Mouse (Mus musculus) frontal cortex, postnatal 10 days (tissue): ENCODE measurements at regions not wholly inside any gene's neighbourhood (a gene's known extent, or its start where the extent isn't known, plus 50 kb on each side); places are given as distances from the start of the nearest gene placed in this dataset.

Experiments
- DNase-seq, 2 experiments: peaks; one replicate each; pipeline ENCODE4 v3.0.0; 2022; ENCODE audit warnings: low spot score in 2 of 2, mixed read lengths in 1 of 2

GRCm38 (mm10) chr2:79081769-79082168 is 173.5 kb upstream of the Itga4 start:
- no peak for DNase-seq

- no peak for DNase-seq
Measured at GRCm38 (mm10) chr2:79086280-79086679, 168.9 kb upstream of the Itga4 start.

GRCm38 (mm10) chr2:79086857-79087578 is 168.2 kb upstream of the Itga4 start:
- no peak for DNase-seq

GRCm38 (mm10) chr2:79087600-79088205 is 167.5 kb upstream of the Itga4 start:
- DNase-seq, result no peak

- no peak for DNase-seq
Measured at GRCm38 (mm10) chr2:79090273-79090672, 165.0 kb upstream of the Itga4 start.

- no peak for DNase-seq
Measured at GRCm38 (mm10) chr2:79094298-79094697, 160.9 kb upstream of the Itga4 start.

- DNase-seq, result no peak
Measured at GRCm38 (mm10) chr2:79096532-79097251, 158.5 kb upstream of the Itga4 start.

GRCm38 (mm10) chr2:79099601-79100000 is 155.6 kb upstream of the Itga4 start:
- DNase-seq, result no peak

GRCm38 (mm10) chr2:79111673-79112072 is 143.6 kb upstream of the Itga4 start:
- DNase-seq, result no peak

- no peak for DNase-seq
Measured at GRCm38 (mm10) chr2:79112076-79112475, 143.2 kb upstream of the Itga4 start.

GRCm38 (mm10) chr2:79120610-79121345 is 134.4 kb upstream of the Itga4 start:
- no peak for DNase-seq

- no peak for DNase-seq
Measured at GRCm38 (mm10) chr2:79122530-79122929, 132.7 kb upstream of the Itga4 start.

- no peak for DNase-seq
Measured at GRCm38 (mm10) chr2:79124272-79124976, 130.8 kb upstream of the Itga4 start.

GRCm38 (mm10) chr2:79126170-79126879 is 128.9 kb upstream of the Itga4 start:
- DNase-seq, result no peak

GRCm38 (mm10) chr2:79126996-79127741 is 128.1 kb upstream of the Itga4 start:
- DNase-seq, result no peak

- DNase-seq, result no peak
Measured at GRCm38 (mm10) chr2:79127822-79128221, 127.4 kb upstream of the Itga4 start.

GRCm38 (mm10) chr2:79130660-79131059 is 124.6 kb upstream of the Itga4 start:
- no peak for DNase-seq

GRCm38 (mm10) chr2:79131235-79131634 is 124.0 kb upstream of the Itga4 start:
- DNase-seq, result no peak

- DNase-seq, result no peak
Measured at GRCm38 (mm10) chr2:79131743-79132517, 123.3 kb upstream of the Itga4 start.

- no peak for DNase-seq
Measured at GRCm38 (mm10) chr2:79132518-79132845, 122.7 kb upstream of the Itga4 start.
